Mouse (Mus musculus): ENCODE results near the gene Klk15.

The Klk15 gene

DNA sequence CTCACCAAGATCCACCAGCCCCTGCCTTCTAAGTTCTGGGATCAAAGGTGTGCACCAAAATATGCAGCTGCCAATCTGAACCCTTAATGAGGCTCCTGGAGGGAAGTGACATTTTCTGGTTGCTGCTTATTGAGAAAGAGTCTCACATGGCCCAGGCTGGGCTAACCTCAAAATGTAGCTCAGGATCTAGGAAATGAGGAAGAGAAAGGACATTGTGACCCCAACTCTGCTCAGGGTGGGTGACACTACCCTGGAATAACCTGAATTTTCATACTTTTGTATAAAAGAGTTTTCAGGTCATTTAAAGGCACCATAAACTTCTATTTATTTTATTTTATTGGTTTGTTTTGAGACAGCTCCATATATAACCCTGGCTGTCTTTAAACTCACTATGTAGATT, 52.1 kb downstream of the Klk15 start:
- DNase-seq, result no peak
